Mouse (Mus musculus): Measurements from ENCODE around the gene Kcng4.

- TF ChIP-seq POLR2A (IDR thresholded peaks at IDR 0.05; ENCODE audit: borderline replicate concordance, extremely low read depth, low read depth, low read length) (peak; percentile 56; the same call in 1 of the 2 replicates), CTCF (IDR thresholded peaks at IDR 0.05; ENCODE audit: insufficient read depth, low read length) (no peak)
Measured at GRCm38 (mm10) chr8:119670419-119671091, 35.1 kb upstream of the Kcng4 start.
